Mouse (Mus musculus) MEL (cell line): ENCODE data around the gene Gm44973. TPM values are rescaled to one million over a fixed set of nuclear protein-coding genes. Genes with fewer than 3 reads are reported as not detected.

ENCODE experiments used
- DNase-seq: peaks from one replicate; pipeline ENCODE4 v3.0.0; 2011; ENCODE audit warnings: low read depth, low spot score
- H3K27ac ChIP-seq: 2 replicates; pipeline ENCODE4 v1.5.1; 2012; ENCODE audit warnings: low read depth, mild to moderate bottlenecking, control low read depth, low read length, moderate library complexity; ENCODE audit not compliant: control insufficient read depth
- H3K27me3 ChIP-seq, 2 experiments: fragments of 150-350 bp in 1 of 2; sonication (generic) in 1 of 2; 2 replicates each; pipeline ENCODE4 v1.6.1; 2012; ENCODE audit warnings: low read length in 2 of 2, mild to moderate bottlenecking in 2 of 2, improper control_type of control experiment in 1 of 2, moderate library complexity in 1 of 2; ENCODE audit not compliant: insufficient read depth in 2 of 2, control insufficient read depth in 1 of 2
- H3K36me3 ChIP-seq, 2 experiments: 2 replicates each; pipeline ENCODE4 v1.6.1; 2012 to 2014; ENCODE audit warnings: low read length in 2 of 2, improper control_type of control experiment in 1 of 2, inconsistent platforms in 1 of 2, mild to moderate bottlenecking in 1 of 2; ENCODE audit not compliant: insufficient read depth in 2 of 2, control insufficient read depth in 1 of 2
- H3K4me1 ChIP-seq, 2 experiments: fragments of 150-350 bp in 1 of 2; sonication (generic) in 1 of 2; 2 replicates each; pipeline ENCODE4 v1.6.1; 2012; ENCODE audit warnings: low read length in 2 of 2, improper control_type of control experiment in 1 of 2, mild to moderate bottlenecking in 1 of 2; ENCODE audit not compliant: insufficient read depth in 2 of 2, control insufficient read depth in 1 of 2
- H3K4me3 ChIP-seq, 2 experiments: fragments of 150-350 bp in 1 of 2; sonication (generic) in 1 of 2; 2 replicates each; pipeline ENCODE4 v1.5.1; 2012; ENCODE audit warnings: low read depth in 2 of 2, low read length in 2 of 2, mild to moderate bottlenecking in 2 of 2, moderate library complexity in 2 of 2, control low read depth in 1 of 2, improper control_type of control experiment in 1 of 2; ENCODE audit not compliant: control insufficient read depth in 1 of 2, insufficient read depth in 1 of 2
- H3K79me2 ChIP-seq: 2 replicates; pipeline ENCODE4 v1.6.1; 2012; ENCODE audit warnings: mild to moderate bottlenecking, low read length, moderate library complexity; ENCODE audit not compliant: control insufficient read depth, poor library complexity, insufficient read depth
- H3K9ac ChIP-seq: 2 replicates; pipeline ENCODE4 v1.6.1; 2012; ENCODE audit warnings: low read depth, mild to moderate bottlenecking, control low read depth, low read length, moderate library complexity; ENCODE audit not compliant: control insufficient read depth, poor library complexity, severe bottlenecking
- H3K9me3 ChIP-seq: fragments of 150-350 bp; sonication (generic); replicated peaks from 2 replicates; pipeline ENCODE4 v1.6.1; 2012; ENCODE audit warnings: mild to moderate bottlenecking, low read length, improper control_type of control experiment, moderate library complexity; ENCODE audit not compliant: insufficient read depth
- BHLHE40 ChIP-seq: IDR thresholded peaks from 2 replicates; pipeline ENCODE4 v1.6.1; 2012; ENCODE audit warnings: low read depth, mild to moderate bottlenecking, inconsistent platforms, low read length, improper control_type of control experiment, borderline replicate concordance
- CHD1 ChIP-seq: IDR thresholded peaks from 2 replicates; pipeline ENCODE4 v1.6.1; 2012; ENCODE audit warnings: low read depth, mild to moderate bottlenecking, inconsistent platforms, low read length, improper control_type of control experiment
- CHD2 ChIP-seq: IDR thresholded peaks from 2 replicates; pipeline ENCODE4 v1.6.1; 2011; ENCODE audit warnings: low read length, improper control_type of control experiment
- ELF1 ChIP-seq: IDR thresholded peaks from 2 replicates; pipeline ENCODE4 v1.6.1; 2014; ENCODE audit warnings: low read depth, mild to moderate bottlenecking, inconsistent platforms, low read length, improper control_type of control experiment, moderate library complexity
- EP300 ChIP-seq, 2 experiments: IDR thresholded peaks; 2 replicates each; pipeline ENCODE4 v1.6.1; 2011; ENCODE audit warnings: improper control_type of control experiment in 2 of 2, low read length in 2 of 2, low read depth in 1 of 2, mild to moderate bottlenecking in 1 of 2
- ETS1 ChIP-seq: IDR thresholded peaks from 2 replicates; pipeline ENCODE4 v1.6.1; 2012; ENCODE audit warnings: low read depth, mild to moderate bottlenecking, inconsistent platforms, low read length, improper control_type of control experiment, moderate library complexity
- GATA1 ChIP-seq: IDR thresholded peaks from 2 replicates; pipeline ENCODE4 v1.6.1; 2011; ENCODE audit warnings: low read depth, low read length, improper control_type of control experiment
- JUND ChIP-seq: IDR thresholded peaks from 2 replicates; pipeline ENCODE4 v1.6.1; 2011; ENCODE audit warnings: low read depth, mild to moderate bottlenecking, improper control_type of control experiment, low read length
- MAFK ChIP-seq: IDR thresholded peaks from 2 replicates; pipeline ENCODE4 v1.6.1; 2011; ENCODE audit warnings: low read depth, mild to moderate bottlenecking, low read length, improper control_type of control experiment, borderline replicate concordance
- MAX ChIP-seq: IDR thresholded peaks from 2 replicates; pipeline ENCODE4 v1.6.1; 2011; ENCODE audit warnings: low read length, improper control_type of control experiment
- MEF2A ChIP-seq: IDR thresholded peaks from 2 replicates; pipeline ENCODE4 v1.6.1; 2014; ENCODE audit warnings: low read depth, mild to moderate bottlenecking, inconsistent platforms, low read length, improper control_type of control experiment; ENCODE audit not compliant: poor library complexity, insufficient replicate concordance, severe bottlenecking; ENCODE audit errors: extremely low read depth
- MXI1 ChIP-seq: IDR thresholded peaks from 2 replicates; pipeline ENCODE4 v1.6.1; 2011; ENCODE audit warnings: mild to moderate bottlenecking, low read depth, low read length, improper control_type of control experiment
- MYB ChIP-seq: IDR thresholded peaks from 2 replicates; pipeline ENCODE4 v1.6.1; 2011; ENCODE audit warnings: mild to moderate bottlenecking, low read depth, low read length, improper control_type of control experiment
- MYC ChIP-seq: IDR thresholded peaks from 2 replicates; pipeline ENCODE4 v1.6.1; 2011; ENCODE audit warnings: low read depth, mild to moderate bottlenecking, low read length, improper control_type of control experiment, moderate library complexity
- NELFE ChIP-seq: IDR thresholded peaks from 2 replicates; pipeline ENCODE4 v1.6.1; 2011; ENCODE audit warnings: low read depth, low read length, improper control_type of control experiment
- NRF1 ChIP-seq: IDR thresholded peaks from 2 replicates; pipeline ENCODE4 v1.6.1; 2014; ENCODE audit warnings: low read depth, mild to moderate bottlenecking, inconsistent platforms, low read length, improper control_type of control experiment, moderate library complexity; ENCODE audit not compliant: poor library complexity, insufficient read depth, severe bottlenecking
- POLR2A ChIP-seq, 2 experiments: IDR thresholded peaks; 2 replicates each; pipeline ENCODE4 v1.6.1; 2011 to 2012; ENCODE audit warnings: low read length in 2 of 2, mild to moderate bottlenecking in 2 of 2, control low read depth in 1 of 2, improper control_type of control experiment in 1 of 2, low read depth in 1 of 2, moderate library complexity in 1 of 2; ENCODE audit not compliant: control insufficient read depth in 1 of 2, insufficient read depth in 1 of 2, poor library complexity in 1 of 2
- POLR2AphosphoS2 ChIP-seq: IDR thresholded peaks from 2 replicates; pipeline ENCODE4 v1.6.1; 2011; ENCODE audit warnings: low read length, improper control_type of control experiment
- RAD21 ChIP-seq: IDR thresholded peaks from 2 replicates; pipeline ENCODE4 v1.6.1; 2011; ENCODE audit warnings: mild to moderate bottlenecking, low read depth, low read length, improper control_type of control experiment
- RCOR1 ChIP-seq: IDR thresholded peaks from 2 replicates; pipeline ENCODE4 v1.6.1; 2012; ENCODE audit warnings: low read depth, mild to moderate bottlenecking, inconsistent platforms, low read length, improper control_type of control experiment
- SIN3A ChIP-seq: IDR thresholded peaks from 2 replicates; pipeline ENCODE4 v1.6.1; 2012; ENCODE audit warnings: low read length, improper control_type of control experiment, inconsistent platforms
- TAL1 ChIP-seq: IDR thresholded peaks from 2 replicates; pipeline ENCODE4 v1.6.1; 2012; ENCODE audit warnings: mild to moderate bottlenecking, inconsistent platforms, low read length, moderate library complexity, mixed read lengths
- TBP ChIP-seq: IDR thresholded peaks from 2 replicates; pipeline ENCODE4 v1.8.0; 2011; ENCODE audit warnings: low read depth, low read length, improper control_type of control experiment
- TCF12 ChIP-seq: IDR thresholded peaks from 2 replicates; pipeline ENCODE4 v1.6.1; 2014; ENCODE audit warnings: low read depth, mild to moderate bottlenecking, inconsistent platforms, low read length, improper control_type of control experiment, moderate library complexity
- UBTF ChIP-seq: IDR thresholded peaks from 2 replicates; pipeline ENCODE4 v1.6.1; 2012; ENCODE audit warnings: low read depth, mild to moderate bottlenecking, inconsistent platforms, low read length, improper control_type of control experiment, moderate library complexity, borderline replicate concordance; ENCODE audit not compliant: insufficient read depth
- USF1 ChIP-seq: IDR thresholded peaks from 2 replicates; pipeline ENCODE4 v1.6.1; 2014; ENCODE audit warnings: low read depth, mild to moderate bottlenecking, inconsistent platforms, low read length, improper control_type of control experiment, moderate library complexity
- ZKSCAN1 ChIP-seq: IDR thresholded peaks from 2 replicates; pipeline ENCODE4 v1.6.1; 2012; ENCODE audit warnings: low read depth, mild to moderate bottlenecking, inconsistent platforms, low read length, improper control_type of control experiment, moderate library complexity
- ZNF384 ChIP-seq: IDR thresholded peaks from 2 replicates; pipeline ENCODE4 v1.6.1; 2012; ENCODE audit warnings: low read depth, mild to moderate bottlenecking, inconsistent platforms, low read length, improper control_type of control experiment
- polyA plus RNA-seq, 2 experiments: library from polyadenylated mRNA; stranded (reverse) in 1 of 2; unstranded in 1 of 2; fragments of >175 nt in 1 of 2; fragments of >200 nt in 1 of 2; gene quantifications; 2 replicates each; pipeline versions ENCODE4 v1.2.1 to v1.2.4; 2012; ENCODE audit warnings: low replicate concordance in 2 of 2, low read depth in 1 of 2; ENCODE audit not compliant: insufficient read length in 2 of 2, insufficient read depth in 1 of 2, missing spikeins in 1 of 2
- total RNA-seq: library from RNA; depleted of rRNA; stranded (reverse); fragments of 300-350 nt; gene quantifications from 2 replicates; pipeline ENCODE4 v1.2.3, GENCODE M21; 2012

Gm44973 gene
- total and polyA plus RNA-seq, 3 experiments: 7.9 TPM; not detected in 2

DNA sequence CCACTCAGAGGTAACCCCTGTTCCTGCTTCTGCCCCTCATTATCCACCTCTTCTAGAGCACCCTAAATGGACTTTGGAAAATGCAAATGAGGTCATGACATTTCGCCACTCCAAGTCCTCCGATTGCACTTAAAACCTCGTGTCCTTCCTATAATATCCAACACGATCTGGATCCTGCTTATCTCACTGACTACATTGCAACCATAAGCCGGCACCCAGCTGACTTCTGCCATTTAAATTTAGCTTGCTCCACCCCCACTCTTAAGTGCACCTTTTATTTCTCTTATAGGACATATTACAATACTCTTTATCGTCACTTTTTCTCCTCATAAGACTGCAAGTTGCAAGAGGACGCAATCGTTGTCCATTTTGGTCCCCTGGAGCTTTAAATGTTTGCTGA lies 22.2 kb downstream of the Gm44973 start:
- Histone ChIP-seq H3K9me3 (no peaks in the 10 kb centered on the region), H3K4me3 (peak overlapping the region; percentile 93)
- TF ChIP-seq BHLHE40 (no peak), TAL1 (no peak), RCOR1 (no peak), NELFE (no peak), MEF2A (0 out of 2 replicates have a peak, but pooled peaks have one; percentile 16), SIN3A (peak; percentile 91), CHD2 (no peak; the same call in 1 of the 2 replicates), CHD1 (no peak), USF1 (peak; percentile 52; the same call in 1 of the 2 replicates), ZKSCAN1 (no peak), MAX (0 out of 2 replicates have a peak, but pooled peaks have one; percentile 47), GATA1 (peak; percentile 54), UBTF (no peak), MAFK (no peak), ETS1 (peak; percentile 89), TBP (no peak), NRF1 (no peak), MXI1 (peak; percentile 85; the same call in 1 of the 2 replicates), POLR2AphosphoS2 (no peak), RAD21 (no peak), JUND (no peak), POLR2A (IDR thresholded peaks at IDR 0.05; ENCODE audit: control insufficient read depth in 1 of 2, insufficient read depth in 1 of 2, low read depth in 1 of 2, low read length in 2 of 2, poor library complexity in 1 of 2) (no peak), MYB (no peak), MYC (no peak), EP300 (IDR thresholded peaks at IDR 0.05; ENCODE audit: low read depth in 1 of 2, low read length in 2 of 2) (no peak), TCF12 (0 out of 2 replicates have a peak, but pooled peaks have one; percentile 8), ZNF384 (no peak), ELF1 (no peak)
- TF ChIP-seq, all 39 proteins: peak for 8
- no peaks in the 10 kb centered on the region for H3K27me3 ChIP-seq
- DNase-seq: peak; percentile 75
- no peaks in the 10 kb centered on the region; a peak in 2 of 4 replicates for H3K36me3 ChIP-seq
- peak overlapping the region; percentile 91 for H3K9ac ChIP-seq
- H3K79me2 ChIP-seq: no peaks in the 10 kb centered on the region; the same call in 1 of the 2 replicates
- H3K27ac ChIP-seq: peak overlapping the region; percentile 44
- peaks cover 0 to 5% of the 10 kb centered on the region in 2 experiments; a peak in 2 of 4 replicates for H3K4me1 ChIP-seq
